Mouse (Mus musculus) adrenal gland, postnatal 14 days (tissue): ENCODE measurements at regions not wholly inside any gene's neighbourhood (a gene's known extent, or its start where the extent isn't known, plus 50 kb on each side); places are given as distances from the start of the nearest gene placed in this dataset.
"Not testable (repeated sequence)": the region's sequence is repeated elsewhere in the genome, so short reads cannot be mapped to it uniquely, and the experiment has no call there.

ENCODE experiments used
- DNase-seq: peaks from one replicate; pipeline ENCODE4 v3.0.0; 2021; ENCODE audit warnings: mixed read lengths

GRCm38 (mm10) chr3:118194754-118195153 lies 326.0 kb upstream of the Snx7 start:
- no peak for DNase-seq

GRCm38 (mm10) chr3:118189382-118189781 lies 320.6 kb upstream of the Snx7 start:
- no peak for DNase-seq

GRCm38 (mm10) chr3:118177446-118177845 lies 308.7 kb upstream of the Snx7 start:
- no peak for DNase-seq

- no peak for DNase-seq
Observed at GRCm38 (mm10) chr3:118162916-118163315, 294.2 kb upstream of the Snx7 start.

- DNase-seq: no peak
Observed at GRCm38 (mm10) chr3:118144788-118145187, 276.1 kb upstream of the Snx7 start.

- DNase-seq: no peak
Observed at GRCm38 (mm10) chr3:118141731-118142130, 273.0 kb upstream of the Snx7 start.

GRCm38 (mm10) chr3:118140108-118140507 lies 271.4 kb upstream of the Snx7 start:
- DNase-seq: no peak

GRCm38 (mm10) chr3:118128349-118128748 lies 259.6 kb upstream of the Snx7 start:
- not testable (repeated sequence) for DNase-seq

GRCm38 (mm10) chr3:118102635-118103034 lies 233.9 kb upstream of the Snx7 start:
- no peak for DNase-seq

GRCm38 (mm10) chr3:118084508-118084907 lies 215.8 kb upstream of the Snx7 start:
- DNase-seq: no peak

GRCm38 (mm10) chr3:118072363-118072762 lies 203.6 kb upstream of the Snx7 start:
- no peak for DNase-seq

- peak; percentile 67 for DNase-seq
Observed at GRCm38 (mm10) chr3:118070129-118070528, 201.4 kb upstream of the Snx7 start.

GRCm38 (mm10) chr3:118063679-118064078 lies 194.9 kb upstream of the Snx7 start:
- no peak for DNase-seq

- DNase-seq: no peak
Observed at GRCm38 (mm10) chr3:118062569-118062968, 193.8 kb upstream of the Snx7 start.

GRCm38 (mm10) chr3:118047016-118047415 lies 178.3 kb upstream of the Snx7 start:
- no peak for DNase-seq

GRCm38 (mm10) chr3:118046536-118046935 lies 177.8 kb upstream of the Snx7 start:
- no peak for DNase-seq

GRCm38 (mm10) chr3:118036501-118036900 lies 167.8 kb upstream of the Snx7 start:
- no peak for DNase-seq

GRCm38 (mm10) chr3:117995401-117995800 lies 126.7 kb upstream of the Snx7 start:
- no peak for DNase-seq

GRCm38 (mm10) chr3:117994110-117994509 lies 125.4 kb upstream of the Snx7 start:
- no peak for DNase-seq

- no peak for DNase-seq
Observed at GRCm38 (mm10) chr3:117990561-117990960, 121.8 kb upstream of the Snx7 start.

GRCm38 (mm10) chr3:117988443-117988842 lies 119.7 kb upstream of the Snx7 start:
- DNase-seq: no peak

GRCm38 (mm10) chr3:117975638-117976037 lies 106.9 kb upstream of the Snx7 start:
- no peak for DNase-seq

- DNase-seq: no peak
Observed at GRCm38 (mm10) chr3:117968805-117969204, 100.1 kb upstream of the Snx7 start.

GRCm38 (mm10) chr3:117938426-117938825 lies 69.7 kb upstream of the Snx7 start:
- DNase-seq: peak; percentile 5

GRCm38 (mm10) chr3:117927527-117927926 lies 58.8 kb upstream of the Snx7 start:
- no peak for DNase-seq
